Mouse (Mus musculus) intestine, postnatal 0 days (tissue): ENCODE data around the gene Cpeb3. TPM values are rescaled to one million over a fixed set of nuclear protein-coding genes. Genes with fewer than 3 reads are reported as not detected.
A peak's percentile ranks its signal among the peaks of the same experiment; 100 is the strongest.

Experiments
- ATAC-seq: fragments of 200-750 bp; cut with Nextera tagmentation; 2 replicates; pipeline ENCODE4 v1.8.0; 2017; ENCODE audit warnings: mild to moderate bottlenecking, moderate TSS enrichment, moderate library complexity
- H3K27ac ChIP-seq: fragments of 300-500 bp; sonication (generic); 2 replicates; pipeline ENCODE4 v1.5.1; 2014; ENCODE audit warnings: mild to moderate bottlenecking, low read depth, low read length, moderate library complexity
- H3K27me3 ChIP-seq: fragments of 300-500 bp; sonication (generic); replicated peaks from 2 replicates; pipeline ENCODE4 v1.6.1; 2014; ENCODE audit warnings: low read length, mixed read lengths; ENCODE audit not compliant: control insufficient read depth, insufficient read depth
- H3K36me3 ChIP-seq: fragments of 300-500 bp; sonication (generic); 2 replicates; pipeline ENCODE4 v1.6.1; 2014; ENCODE audit warnings: mild to moderate bottlenecking, moderate library complexity; ENCODE audit not compliant: control insufficient read depth, insufficient read depth
- H3K4me1 ChIP-seq: fragments of 300-500 bp; sonication (generic); replicated peaks from 2 replicates; pipeline ENCODE4 v1.6.1; 2014; ENCODE audit warnings: antibody characterized with exemption, low read length, mixed read lengths; ENCODE audit not compliant: control insufficient read depth, insufficient read depth
- H3K4me2 ChIP-seq: fragments of 300-500 bp; sonication (generic); replicated peaks from 2 replicates; pipeline ENCODE4 v1.6.1; 2014; ENCODE audit warnings: low read depth, mild to moderate bottlenecking, moderate library complexity
- H3K4me3 ChIP-seq: fragments of 300-500 bp; sonication (generic); 2 replicates; pipeline ENCODE4 v1.5.1; 2014; ENCODE audit warnings: low read depth, low read length
- H3K9ac ChIP-seq: fragments of 300-500 bp; sonication (generic); 2 replicates; pipeline ENCODE4 v1.6.1; 2014; ENCODE audit warnings: mild to moderate bottlenecking, low read depth, low read length
- H3K9me3 ChIP-seq: fragments of 300-500 bp; sonication (generic); 2 replicates; pipeline ENCODE4 v1.6.1; 2016; ENCODE audit warnings: mixed run types; ENCODE audit not compliant: control insufficient read depth
- CTCF ChIP-seq: sonication (generic); IDR thresholded peaks from 2 replicates; pipeline ENCODE4 v1.5.1; 2016; ENCODE audit warnings: low read depth, mild to moderate bottlenecking, control low read depth, antibody characterized with exemption, moderate library complexity
- WGBS: fragments of 180-500 bp; shearing (Covaris S2); extraction: QIAGEN DNeasy Blood & Tissue Kit; methylation state at CpG from one replicate; pipeline ENCODE4 v1.1.7; 2014; 5-methylcytosine and 5-hydroxymethylcytosine counted together
- polyA plus RNA-seq: library from polyadenylated mRNA; unstranded; fragments of >200 nt; fragmentation: Nextera tagmentation; extraction: Ambion mirVana; gene quantifications from 2 replicates; pipeline ENCODE4 v1.2.1, GENCODE M21; 2015

The Cpeb3 gene
- polyA plus RNA-seq, 1 experiment from 2014 or later: 1.6 TPM

DNA sequence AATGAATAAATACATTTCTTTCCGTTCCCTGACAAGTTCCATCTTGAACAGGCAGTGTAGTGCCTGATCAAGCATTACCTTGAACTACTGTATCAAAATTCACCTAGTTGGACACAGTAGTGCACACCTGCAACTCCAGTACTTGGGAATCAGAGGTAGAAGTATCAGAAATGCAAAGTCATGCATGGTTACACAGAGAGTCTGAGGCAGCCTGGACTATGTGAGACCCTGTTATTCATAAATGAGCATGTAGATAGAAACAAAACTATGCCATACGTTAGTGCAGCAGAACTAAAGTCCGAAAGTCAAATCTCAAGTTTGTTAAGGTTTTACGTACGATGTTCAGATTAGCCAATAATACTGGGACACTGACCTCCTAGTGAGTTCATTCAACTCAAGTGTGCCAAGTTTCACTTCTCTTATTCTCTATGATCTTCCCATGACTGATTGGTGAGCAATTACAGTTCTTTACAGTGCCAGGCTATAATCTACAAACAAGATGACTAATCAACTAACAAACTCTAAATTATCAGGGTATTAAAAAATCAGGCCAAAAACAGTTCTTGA is 51.5 kb downstream of the Cpeb3 start:
- ATAC-seq: peak; percentile 67
- no peaks in the 10 kb centered on the region for H3K27me3 ChIP-seq
- 57% methylated on average over 5 of the region's 5 CpGs for WGBS

DNA sequence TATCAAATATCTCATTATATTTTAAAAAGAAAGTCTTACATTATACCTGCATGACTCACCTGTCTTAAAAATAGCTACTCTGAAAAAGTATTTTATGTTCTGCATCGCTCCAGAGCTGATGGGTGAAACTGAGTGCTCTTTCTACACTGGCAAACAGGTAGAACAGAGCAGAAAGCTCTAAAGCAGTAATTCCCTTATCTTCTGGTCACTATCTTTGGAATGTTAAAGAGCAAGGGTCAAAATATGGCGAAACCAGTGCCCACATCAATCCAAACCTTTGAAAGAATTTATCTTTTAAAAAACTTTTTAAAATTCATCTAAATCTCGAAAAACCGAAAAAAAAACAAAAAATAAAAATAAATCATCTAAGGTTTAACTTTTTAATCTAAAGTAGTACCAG is 52.4 kb downstream of the Cpeb3 start:
- no peak for TF ChIP-seq CTCF
- H3K36me3 ChIP-seq: no peaks in the 10 kb centered on the region
- no peak overlapping the region for H3K4me2 ChIP-seq
- WGBS: 64% methylated on average over 4 of the region's 4 CpGs
- H3K27ac ChIP-seq: no peak overlapping the region
- H3K4me1 ChIP-seq: no peaks in the 10 kb centered on the region
- H3K9ac ChIP-seq: no peak overlapping the region
- H3K4me3 ChIP-seq: no peak overlapping the region
- ATAC-seq: no peak
- H3K27me3 ChIP-seq: no peaks in the 10 kb centered on the region
- H3K9me3 ChIP-seq: no peaks in the 10 kb centered on the region

More for the DNA sequence above, 51.5 kb downstream of the Cpeb3 start:
- H3K9me3 ChIP-seq: no peaks in the 10 kb centered on the region
- H3K4me2 ChIP-seq: 0 out of 2 replicates have a peak overlapping the region, but pooled peaks have one; percentile 7
- H3K4me3 ChIP-seq: no peak overlapping the region
- no peaks in the 10 kb centered on the region for H3K36me3 ChIP-seq
- no peaks in the 10 kb centered on the region for H3K4me1 ChIP-seq
- H3K9ac ChIP-seq: no peak overlapping the region
- H3K27ac ChIP-seq: no peak overlapping the region
- no peak for TF ChIP-seq CTCF

GRCm38 (mm10) chr19:37147145-37147544 is 61.3 kb downstream of the Cpeb3 start:
- H3K9ac ChIP-seq: no peak overlapping the region
- H3K4me1 ChIP-seq: no peaks in the 10 kb centered on the region; the same call in 1 of the 2 replicates
- no peaks in the 10 kb centered on the region for H3K36me3 ChIP-seq
- TF ChIP-seq CTCF: no peak
- H3K4me2 ChIP-seq: no peak overlapping the region
- no peak overlapping the region for H3K4me3 ChIP-seq
- ATAC-seq: no peak
- no peaks in the 10 kb centered on the region for H3K9me3 ChIP-seq
- WGBS: 74% methylated on average over 4 of the region's 4 CpGs
- H3K27ac ChIP-seq: no peak overlapping the region
- H3K27me3 ChIP-seq: no peaks in the 10 kb centered on the region

DNA sequence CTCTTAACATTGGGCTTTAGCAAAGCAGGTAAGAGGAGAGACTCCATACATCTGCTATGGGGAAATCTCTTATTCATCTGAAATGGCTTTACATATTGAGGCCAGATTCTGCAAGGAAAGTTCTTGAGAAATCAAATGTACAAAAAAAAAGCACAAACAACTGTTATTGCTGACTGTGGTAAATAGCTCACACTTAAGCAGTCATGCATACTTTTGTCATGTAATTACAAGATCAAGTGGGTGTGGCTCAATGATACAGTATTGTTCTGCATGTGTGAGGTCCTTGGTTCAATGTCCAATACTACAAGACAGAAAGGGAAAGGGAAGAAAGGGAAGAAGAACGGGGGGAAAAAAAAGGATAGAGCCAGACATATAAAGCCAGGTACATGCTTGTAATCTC is 62.6 kb downstream of the Cpeb3 start:
- H3K4me3 ChIP-seq: no peak overlapping the region
- H3K27ac ChIP-seq: no peak overlapping the region
- H3K9ac ChIP-seq: no peak overlapping the region
- 72% methylated on average over 1 of the region's 1 CpGs for WGBS
- H3K9me3 ChIP-seq: no peaks in the 10 kb centered on the region
- TF ChIP-seq CTCF: no peak
- no peak overlapping the region for H3K4me2 ChIP-seq
- ATAC-seq: no peak
- no peaks in the 10 kb centered on the region for H3K36me3 ChIP-seq
- H3K27me3 ChIP-seq: no peaks in the 10 kb centered on the region
- H3K4me1 ChIP-seq: no peaks in the 10 kb centered on the region; the same call in 1 of the 2 replicates

- Histone ChIP-seq H3K36me3 (no peaks in the 10 kb centered on the region), H3K4me2 (no peak overlapping the region), H3K9ac (no peak overlapping the region), H3K27ac (no peak overlapping the region), H3K4me1 (no peaks in the 10 kb centered on the region; the same call in 1 of the 2 replicates), H3K9me3 (no peaks in the 10 kb centered on the region), H3K4me3 (no peak overlapping the region), H3K27me3 (no peaks in the 10 kb centered on the region)
- ATAC-seq: no peak
- WGBS: 90% methylated on average over 5 of the region's 5 CpGs
- TF ChIP-seq CTCF: no peak
Measured at GRCm38 (mm10) chr19:37145401-37145800, 63.0 kb downstream of the Cpeb3 start.

GRCm38 (mm10) chr19:37141623-37142022 is 66.8 kb downstream of the Cpeb3 start:
- H3K9me3 ChIP-seq: no peaks in the 10 kb centered on the region
- H3K27ac ChIP-seq: no peak overlapping the region
- H3K9ac ChIP-seq: no peak overlapping the region
- H3K27me3 ChIP-seq: no peaks in the 10 kb centered on the region
- no peak overlapping the region for H3K4me3 ChIP-seq
- no peaks in the 10 kb centered on the region; the same call in 1 of the 2 replicates for H3K4me1 ChIP-seq
- TF ChIP-seq CTCF: no peak
- no peak for ATAC-seq
- no peaks in the 10 kb centered on the region for H3K36me3 ChIP-seq
- H3K4me2 ChIP-seq: no peak overlapping the region
- 47% methylated on average over 4 of the region's 4 CpGs for WGBS
